Mouse (Mus musculus) kidney, embryonic 16.5 days (tissue): Measurements from ENCODE around the gene 9530077C05Rik. TPM values are rescaled to one million over a fixed set of nuclear protein-coding genes. Genes with fewer than 3 reads are reported as not detected.
"Not testable (repeated sequence)": the region's sequence is repeated elsewhere in the genome, so short reads cannot be mapped to it uniquely, and the experiment has no call there.

Experiments used
- ATAC-seq: fragments of 200-750 bp; cut with Nextera tagmentation; 2 replicates; pipeline ENCODE4 v1.8.0; 2017; ENCODE audit warnings: moderate TSS enrichment; ENCODE audit not compliant: low FRiP score, low TSS enrichment
- H3K27ac ChIP-seq: fragments of 300-500 bp; sonication (generic); 2 replicates; pipeline ENCODE4 v1.5.1; 2014; ENCODE audit warnings: low read length
- H3K27me3 ChIP-seq: fragments of 300-500 bp; sonication (generic); 2 replicates; pipeline ENCODE4 v1.6.1; 2014; ENCODE audit warnings: low read length, control low read depth, mixed read lengths; ENCODE audit not compliant: insufficient read depth
- H3K36me3 ChIP-seq: fragments of 300-500 bp; sonication (generic); 2 replicates; pipeline ENCODE4 v1.6.1; 2014; ENCODE audit warnings: low read length, control low read depth, mixed read lengths; ENCODE audit not compliant: insufficient read depth
- H3K4me1 ChIP-seq: fragments of 300-500 bp; sonication (generic); 2 replicates; pipeline ENCODE4 v1.6.1; 2014; ENCODE audit warnings: low read length, control low read depth, mixed read lengths; ENCODE audit not compliant: insufficient read depth
- H3K4me2 ChIP-seq: fragments of 300-500 bp; sonication (generic); replicated peaks from 2 replicates; pipeline ENCODE4 v1.6.1; 2014; ENCODE audit warnings: low read depth, low read length
- H3K4me3 ChIP-seq: fragments of 300-500 bp; sonication (generic); 2 replicates; pipeline ENCODE4 v1.5.1; 2014; ENCODE audit warnings: mild to moderate bottlenecking, low read length
- H3K9ac ChIP-seq: fragments of 300-500 bp; sonication (generic); replicated peaks from 2 replicates; pipeline ENCODE4 v1.6.1; 2014; ENCODE audit warnings: low read length
- H3K9me3 ChIP-seq: fragments of 300-500 bp; sonication (generic); 2 replicates; pipeline ENCODE4 v1.6.1; 2016; ENCODE audit warnings: low read length, control low read depth
- WGBS: fragments of 180-500 bp; shearing (Covaris S2); extraction: QIAGEN DNeasy Blood & Tissue Kit; methylation state at CpG from one replicate; pipeline ENCODE4 v1.1.7; 2014; 5-methylcytosine and 5-hydroxymethylcytosine counted together
- polyA plus RNA-seq: library from polyadenylated mRNA; unstranded; fragments of >200 nt; fragmentation: Nextera tagmentation; extraction: Ambion mirVana; gene quantifications from 2 replicates; pipeline ENCODE4 v1.2.1, GENCODE M21; 2015

The 9530077C05Rik gene
- polyA plus RNA-seq, 1 experiment from 2014 or later: 4.8 TPM

GRCm38 (mm10) chr9:22389736-22390245 lies 21.5 kb upstream of the 9530077C05Rik start:
- peak overlapping the region; percentile 96 for H3K27ac ChIP-seq
- H3K4me1 ChIP-seq: peaks cover 18% of the 10 kb centered on the region; the same call in 1 of the 2 replicates
- H3K4me2 ChIP-seq: peak overlapping the region; percentile 92
- peak overlapping the region; percentile 96 for H3K9ac ChIP-seq
- H3K9me3 ChIP-seq: no peaks in the 10 kb centered on the region
- no peak for ATAC-seq
- WGBS: 67% methylated on average over 6 of the region's 6 CpGs
- no peaks in the 10 kb centered on the region for H3K27me3 ChIP-seq
- peak overlapping the region; percentile 96 for H3K4me3 ChIP-seq
- H3K36me3 ChIP-seq: no peaks in the 10 kb centered on the region

GRCm38 (mm10) chr9:22390390-22390789 lies 20.9 kb upstream of the 9530077C05Rik start:
- H3K36me3 ChIP-seq: no peaks in the 10 kb centered on the region
- WGBS: 78% methylated on average over 5 of the region's 5 CpGs
- H3K4me3 ChIP-seq: no peak overlapping the region
- H3K9ac ChIP-seq: no peak overlapping the region
- no peak overlapping the region for H3K27ac ChIP-seq
- no peaks in the 10 kb centered on the region for H3K27me3 ChIP-seq
- ATAC-seq: no peak
- H3K9me3 ChIP-seq: no peaks in the 10 kb centered on the region
- no peak overlapping the region for H3K4me2 ChIP-seq
- H3K4me1 ChIP-seq: peaks cover 18% of the 10 kb centered on the region; the same call in 1 of the 2 replicates

- WGBS: 87% methylated on average over 2 of the region's 2 CpGs
These were observed 16.6 kb upstream of the 9530077C05Rik start for GRCm38 (mm10) chr9:22394725-22395124.

GRCm38 (mm10) chr9:22399021-22399420 lies 12.3 kb upstream of the 9530077C05Rik start:
- H3K27me3 ChIP-seq: no peaks in the 10 kb centered on the region
- no peak overlapping the region for H3K4me2 ChIP-seq
- no peak overlapping the region for H3K4me3 ChIP-seq
- ATAC-seq: no peak
- H3K36me3 ChIP-seq: no peaks in the 10 kb centered on the region
- 60% methylated on average over 4 of the region's 4 CpGs for WGBS
- no peak overlapping the region for H3K9ac ChIP-seq
- H3K27ac ChIP-seq: no peak overlapping the region
- no peaks in the 10 kb centered on the region for H3K9me3 ChIP-seq
- no peaks in the 10 kb centered on the region for H3K4me1 ChIP-seq

More at GRCm38 (mm10) chr9:22394725-22395124, 16.6 kb upstream of the 9530077C05Rik start:
- Histone ChIP-seq H3K4me1 (0 out of 2 replicates have a peak, but pooled peaks cover 2% of the 10 kb centered on the region), H3K9ac (no peak overlapping the region), H3K27me3 (no peaks in the 10 kb centered on the region), H3K4me2 (no peak overlapping the region), H3K4me3 (no peak overlapping the region), H3K36me3 (no peaks in the 10 kb centered on the region), H3K27ac (no peak overlapping the region), H3K9me3 (no peaks in the 10 kb centered on the region)
- no peak for ATAC-seq

- no peak overlapping the region for H3K4me3 ChIP-seq
- H3K9ac ChIP-seq: no peak overlapping the region
- no peaks in the 10 kb centered on the region for H3K4me1 ChIP-seq
- no peaks in the 10 kb centered on the region for H3K9me3 ChIP-seq
- no peak overlapping the region for H3K4me2 ChIP-seq
- WGBS: 85% methylated on average over 6 of the region's 6 CpGs
- no peak for ATAC-seq
- H3K27ac ChIP-seq: no peak overlapping the region
- no peaks in the 10 kb centered on the region for H3K27me3 ChIP-seq
- H3K36me3 ChIP-seq: no peaks in the 10 kb centered on the region
These were observed 9.3 kb upstream of the 9530077C05Rik start for GRCm38 (mm10) chr9:22402001-22402400.

GRCm38 (mm10) chr9:22402976-22403375 lies 8.3 kb upstream of the 9530077C05Rik start:
- Histone ChIP-seq H3K36me3 (no peaks in the 10 kb centered on the region), H3K4me1 (no peaks in the 10 kb centered on the region), H3K4me3 (no peak overlapping the region), H3K27ac (no peak overlapping the region), H3K4me2 (no peak overlapping the region), H3K27me3 (no peaks in the 10 kb centered on the region), H3K9ac (no peak overlapping the region), H3K9me3 (no peaks in the 10 kb centered on the region)
- 82% methylated on average over 3 of the region's 3 CpGs for WGBS
- ATAC-seq: no peak

- not testable (repeated sequence) for ATAC-seq, H3K27me3 ChIP-seq, H3K4me1 ChIP-seq, H3K9ac ChIP-seq, H3K36me3 ChIP-seq, H3K9me3 ChIP-seq, H3K4me2 ChIP-seq, H3K4me3 ChIP-seq, H3K27ac ChIP-seq
- WGBS: 68% methylated on average over 2 of the region's 2 CpGs
These were observed 7.8 kb upstream of the 9530077C05Rik start for GRCm38 (mm10) chr9:22403501-22403900.

- 66% methylated on average over 3 of the region's 3 CpGs for WGBS
- Histone ChIP-seq H3K9ac (no peak overlapping the region), H3K4me2 (no peak overlapping the region), H3K36me3 (no peaks in the 10 kb centered on the region), H3K4me1 (no peaks in the 10 kb centered on the region), H3K9me3 (no peaks in the 10 kb centered on the region), H3K4me3 (no peak overlapping the region), H3K27me3 (no peaks in the 10 kb centered on the region), H3K27ac (no peak overlapping the region)
- ATAC-seq: no peak
These were observed 5.9 kb upstream of the 9530077C05Rik start for GRCm38 (mm10) chr9:22405414-22405813.

GRCm38 (mm10) chr9:22407633-22408032 lies 3.7 kb upstream of the 9530077C05Rik start:
- WGBS: 81% methylated on average over 3 of the region's 4 CpGs
- H3K27me3 ChIP-seq, H3K4me1 ChIP-seq, H3K9ac ChIP-seq, H3K36me3 ChIP-seq, H3K9me3 ChIP-seq, ATAC-seq, H3K27ac ChIP-seq, H3K4me3 ChIP-seq, H3K4me2 ChIP-seq: not testable (repeated sequence)

- not testable (repeated sequence) for H3K4me1 ChIP-seq, H3K27ac ChIP-seq, ATAC-seq, H3K27me3 ChIP-seq, H3K36me3 ChIP-seq, H3K9me3 ChIP-seq, H3K4me3 ChIP-seq, H3K9ac ChIP-seq, H3K4me2 ChIP-seq
- 21% methylated on average over 4 of the region's 4 CpGs for WGBS
These were observed 3.0 kb upstream of the 9530077C05Rik start for GRCm38 (mm10) chr9:22408344-22408743.
